Mouse (Mus musculus) hindbrain, embryonic 12.5 days (tissue): ENCODE measurements around the gene Spink2. TPM values are rescaled to one million over a fixed set of nuclear protein-coding genes. Genes with fewer than 3 reads are reported as not detected.

Source experiments
- ATAC-seq: fragments of 200-750 bp; cut with Nextera tagmentation; 2 replicates; pipeline ENCODE4 v1.8.0; 2017; ENCODE audit warnings: moderate TSS enrichment; ENCODE audit not compliant: low FRiP score
- H3K27ac ChIP-seq: fragments of 300-500 bp; sonication (generic); 2 replicates; pipeline ENCODE4 v1.5.1; 2016; ENCODE audit warnings: mild to moderate bottlenecking
- H3K27me3 ChIP-seq: fragments of 300-500 bp; sonication (generic); 2 replicates; pipeline ENCODE4 v1.6.1; 2016; ENCODE audit warnings: mild to moderate bottlenecking
- H3K36me3 ChIP-seq: fragments of 300-500 bp; sonication (generic); 2 replicates; pipeline ENCODE4 v1.6.1; 2016; ENCODE audit warnings: mild to moderate bottlenecking
- H3K4me1 ChIP-seq: fragments of 300-500 bp; sonication (generic); 2 replicates; pipeline ENCODE4 v1.6.1; 2016
- H3K4me2 ChIP-seq: fragments of 300-500 bp; sonication (generic); replicated peaks from 2 replicates; pipeline ENCODE4 v1.6.1; 2016; ENCODE audit warnings: mild to moderate bottlenecking
- H3K4me3 ChIP-seq: fragments of 300-500 bp; sonication (generic); 2 replicates; pipeline ENCODE4 v1.5.1; 2016; ENCODE audit warnings: mild to moderate bottlenecking
- H3K9ac ChIP-seq: fragments of 300-500 bp; sonication (generic); 2 replicates; pipeline ENCODE4 v1.6.1; 2016; ENCODE audit warnings: mild to moderate bottlenecking, moderate library complexity
- H3K9me3 ChIP-seq: fragments of 300-500 bp; sonication (generic); replicated peaks from 2 replicates; pipeline ENCODE4 v1.6.1; 2016; ENCODE audit warnings: mild to moderate bottlenecking
- WGBS: fragments of 180-500 bp; shearing (Covaris S2); methylation state at CpG from one replicate; pipeline ENCODE4 v1.1.7; 2016; 5-methylcytosine and 5-hydroxymethylcytosine counted together
- polyA plus RNA-seq: library from polyadenylated mRNA; unstranded; fragments of >200 nt; fragmentation: Nextera tagmentation; extraction: Ambion mirVana; gene quantifications from 2 replicates; pipeline ENCODE4 v1.2.1, GENCODE M21; 2016

The Spink2 gene
- 1.5 TPM in 2 replicates for polyA plus RNA-seq

DNA sequence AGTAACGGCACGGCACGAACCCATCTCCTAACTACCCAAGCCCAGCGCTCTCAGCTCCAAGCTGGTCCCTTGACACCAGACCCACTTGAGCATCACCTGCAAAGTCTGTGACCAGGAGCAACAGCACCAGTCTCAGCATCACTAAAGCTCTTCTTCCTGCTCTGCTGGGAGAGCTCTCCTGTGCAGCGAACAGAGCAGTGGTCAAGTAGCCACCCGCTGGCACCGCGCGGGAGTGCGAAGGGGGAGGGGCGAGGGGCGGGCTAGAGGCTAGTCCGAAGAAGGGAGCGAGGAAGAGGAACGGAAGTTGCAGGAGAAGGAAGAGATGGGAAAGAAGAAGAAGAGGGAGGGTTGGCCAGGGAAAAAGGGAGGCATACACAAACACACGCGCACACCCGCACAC lies at the start of gene Spink2:
Gene Spink2, minus strand, starts transcription at position 236 of the 400 bp plus-strand sequence.
- Histone ChIP-seq H3K36me3 (no peaks in the 10 kb centered on the region), H3K9me3 (no peaks in the 10 kb centered on the region), H3K27me3 (peaks cover 4% of the 10 kb centered on the region; the same call in 1 of the 2 replicates), H3K4me3 (peak within 1 kb of the TSS; percentile 29), H3K4me1 (peaks cover 6% of the 10 kb centered on the region), H3K4me2 (peak within 1 kb of the TSS; percentile 66), H3K27ac (no peak within 1 kb of the TSS), H3K9ac (peak within 1 kb of the TSS; percentile 35; the same call in 1 of the 2 replicates)
- ATAC-seq = peak; percentile 60; the same call in 1 of the 2 replicates
- WGBS = 5% methylated on average over 17 of the region's 18 CpGs

DNA sequence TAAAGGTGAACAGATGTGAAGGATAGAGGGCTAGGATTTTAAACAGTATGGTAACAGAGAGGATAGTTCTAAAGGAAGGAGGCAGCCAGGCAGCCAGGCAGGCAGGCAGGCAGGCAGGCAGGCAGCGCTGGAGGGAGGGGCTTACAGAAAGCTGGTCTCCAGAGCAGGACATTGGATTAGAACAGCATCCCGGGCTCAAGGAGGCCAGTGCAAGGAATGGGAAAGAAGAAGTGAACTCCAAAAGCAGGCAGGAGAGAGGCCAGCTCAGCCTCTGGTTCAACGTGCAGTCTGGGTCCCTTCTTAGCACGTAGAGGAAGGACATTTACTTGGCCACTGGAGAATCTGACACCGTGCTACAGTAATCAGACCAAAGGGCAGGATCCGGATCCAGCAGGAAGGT lies 48.9 kb upstream of the Spink2 start:
- H3K27ac ChIP-seq = no peak overlapping the region
- no peaks in the 10 kb centered on the region for H3K9me3 ChIP-seq
- no peaks in the 10 kb centered on the region for H3K4me1 ChIP-seq
- H3K4me2 ChIP-seq = no peak overlapping the region
- H3K9ac ChIP-seq = no peak overlapping the region
- H3K36me3 ChIP-seq = no peaks in the 10 kb centered on the region
- ATAC-seq = no peak
- no peak overlapping the region for H3K4me3 ChIP-seq
- H3K27me3 ChIP-seq = peaks cover 7% of the 10 kb centered on the region
- WGBS = 60% methylated on average over 6 of the region's 6 CpGs

DNA sequence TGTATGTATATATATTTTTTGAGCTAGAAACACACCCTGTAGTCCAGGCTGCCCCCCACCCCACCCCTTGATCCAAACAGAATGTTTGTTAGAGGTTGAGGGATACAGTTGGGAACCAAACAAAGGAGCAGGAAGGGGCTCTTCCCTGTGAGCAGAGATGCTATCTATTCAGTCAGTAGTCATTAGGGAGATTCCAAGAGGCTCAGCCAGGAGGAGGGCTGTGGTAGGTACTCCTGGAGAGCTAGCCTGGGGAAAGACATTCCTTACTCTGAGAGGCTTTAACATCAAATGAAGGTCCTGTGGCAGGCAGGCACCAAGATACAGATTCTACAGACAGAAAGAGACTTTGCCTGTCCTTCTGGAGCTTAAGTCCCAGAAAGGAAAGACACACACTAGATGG lies 48.0 kb upstream of the Spink2 start:
- H3K27ac ChIP-seq = no peak overlapping the region
- no peak for ATAC-seq
- H3K27me3 ChIP-seq = peaks cover 3% of the 10 kb centered on the region
- no peak overlapping the region for H3K4me2 ChIP-seq
- H3K4me1 ChIP-seq = no peaks in the 10 kb centered on the region
- no peaks in the 10 kb centered on the region for H3K9me3 ChIP-seq
- no peak overlapping the region for H3K9ac ChIP-seq
- H3K4me3 ChIP-seq = no peak overlapping the region
- no peaks in the 10 kb centered on the region for H3K36me3 ChIP-seq

DNA sequence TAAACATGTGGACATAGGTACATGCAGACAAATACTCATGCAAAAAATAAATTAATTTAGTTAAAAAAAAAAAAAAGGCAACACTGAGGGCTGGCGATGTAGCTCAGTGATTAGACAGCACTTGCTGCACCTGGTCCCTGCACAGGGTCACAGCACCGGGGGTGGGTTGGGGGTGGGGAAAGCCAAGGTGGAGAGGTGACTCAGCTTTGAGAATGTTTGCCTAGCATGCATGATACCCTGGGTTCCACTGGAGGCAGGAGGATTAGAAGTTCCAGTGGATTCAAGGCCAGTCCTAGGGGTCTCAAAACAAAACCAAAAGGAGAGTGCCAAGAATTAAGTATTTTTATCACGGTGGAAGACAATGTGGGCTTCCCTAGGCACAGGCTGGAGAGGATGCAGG lies 46.3 kb upstream of the Spink2 start:
- 77% methylated on average over 3 of the region's 3 CpGs for WGBS
- ATAC-seq = no peak

DNA sequence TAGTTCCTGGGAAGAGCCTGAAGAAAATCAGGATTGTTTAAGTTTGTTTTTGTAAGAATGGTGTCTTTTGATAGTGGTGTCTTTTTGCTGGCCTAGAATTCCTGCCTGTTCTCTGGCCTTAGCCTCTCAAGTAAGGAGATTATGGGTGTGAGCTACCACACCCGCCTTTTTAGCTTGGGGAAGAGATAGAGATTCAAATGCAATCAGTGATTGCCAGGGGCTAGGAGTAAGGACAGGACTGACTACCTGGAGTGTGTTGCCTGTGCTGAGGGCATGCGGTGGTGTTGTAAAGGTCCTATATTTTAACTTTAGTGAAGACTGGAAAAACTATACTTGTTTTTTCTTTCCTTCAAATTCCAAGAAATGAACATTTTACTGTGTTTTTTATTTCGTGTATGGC lies 43.1 kb upstream of the Spink2 start:
- H3K4me3 ChIP-seq = no peak overlapping the region
- no peaks in the 10 kb centered on the region for H3K36me3 ChIP-seq
- no peak overlapping the region for H3K9ac ChIP-seq
- no peaks in the 10 kb centered on the region for H3K27me3 ChIP-seq
- H3K4me2 ChIP-seq = no peak overlapping the region
- H3K9me3 ChIP-seq = no peaks in the 10 kb centered on the region
- 69% methylated on average over 3 of the region's 3 CpGs for WGBS
- no peaks in the 10 kb centered on the region for H3K4me1 ChIP-seq
- H3K27ac ChIP-seq = no peak overlapping the region
- ATAC-seq = no peak

More for the DNA sequence above, 46.3 kb upstream of the Spink2 start:
- Histone ChIP-seq H3K9ac (no peak overlapping the region), H3K4me2 (no peak overlapping the region), H3K27ac (no peak overlapping the region), H3K4me1 (no peaks in the 10 kb centered on the region), H3K9me3 (no peaks in the 10 kb centered on the region), H3K27me3 (no peaks in the 10 kb centered on the region), H3K36me3 (no peaks in the 10 kb centered on the region), H3K4me3 (no peak overlapping the region)

DNA sequence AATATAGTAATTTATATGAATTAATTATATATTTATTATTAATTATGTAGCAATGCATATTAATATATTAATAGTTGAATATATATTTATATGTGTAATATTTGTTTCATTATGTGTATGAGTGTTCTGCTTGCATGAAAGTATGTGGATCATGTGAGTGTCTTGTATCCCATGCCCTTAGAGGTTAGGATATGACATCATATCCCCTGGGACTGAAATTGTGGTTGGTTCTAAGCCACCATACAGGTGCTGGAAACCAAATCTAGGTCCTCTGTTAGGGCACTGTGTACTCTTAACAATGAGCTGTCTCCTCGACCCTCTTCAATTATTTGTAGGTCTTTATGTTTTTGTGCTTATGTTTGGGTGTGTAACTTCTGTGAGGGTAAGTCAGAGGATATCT lies 41.9 kb upstream of the Spink2 start:
- WGBS = 75% methylated on average over 1 of the region's 1 CpGs
- Histone ChIP-seq H3K27me3 (no peaks in the 10 kb centered on the region), H3K4me2 (no peak overlapping the region), H3K4me3 (no peak overlapping the region), H3K36me3 (no peaks in the 10 kb centered on the region), H3K4me1 (no peaks in the 10 kb centered on the region), H3K9ac (no peak overlapping the region), H3K9me3 (no peaks in the 10 kb centered on the region), H3K27ac (no peak overlapping the region)
- no peak for ATAC-seq

DNA sequence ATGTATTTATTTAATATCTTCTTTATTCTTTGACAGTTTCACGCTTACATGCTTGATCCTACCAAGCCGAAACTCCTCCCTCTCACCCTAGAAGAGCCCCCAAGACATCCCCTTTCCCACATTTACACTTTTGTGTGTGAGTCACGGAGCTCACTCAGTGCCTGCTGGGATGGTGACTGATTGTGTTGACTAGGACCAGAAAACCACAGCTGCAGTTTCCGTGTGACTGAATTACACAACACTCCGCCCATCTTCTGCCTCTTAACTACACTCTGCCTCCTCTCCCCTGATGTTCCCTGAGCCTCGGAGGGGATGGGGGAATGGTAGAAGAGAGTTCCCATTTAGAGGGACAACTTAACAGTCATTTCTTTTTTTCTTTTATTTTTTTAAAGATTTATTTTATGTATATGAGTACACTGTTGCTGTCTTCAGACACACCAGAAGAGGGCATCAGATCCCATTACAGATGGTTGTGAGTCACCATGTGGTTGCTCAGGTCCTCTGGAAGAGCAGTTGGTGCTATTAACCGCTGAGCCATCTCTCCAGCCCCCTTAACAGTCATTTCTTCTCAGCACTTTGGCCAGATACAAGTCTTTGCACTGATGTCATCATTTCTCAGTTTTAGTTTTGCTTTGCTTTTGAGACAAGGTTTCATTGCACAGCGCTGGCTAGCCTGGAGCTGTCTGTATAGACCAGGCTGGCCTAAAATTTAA lies 41.0 kb upstream of the Spink2 start:
- no peak overlapping the region for H3K4me3 ChIP-seq
- no peaks in the 10 kb centered on the region for H3K9me3 ChIP-seq
- H3K9ac ChIP-seq = no peak overlapping the region
- H3K27me3 ChIP-seq = no peaks in the 10 kb centered on the region
- H3K27ac ChIP-seq = no peak overlapping the region
- 64% methylated on average over 8 of the region's 8 CpGs for WGBS
- ATAC-seq = no peak
- H3K4me1 ChIP-seq = no peaks in the 10 kb centered on the region
- H3K36me3 ChIP-seq = no peaks in the 10 kb centered on the region
- no peak overlapping the region for H3K4me2 ChIP-seq

DNA sequence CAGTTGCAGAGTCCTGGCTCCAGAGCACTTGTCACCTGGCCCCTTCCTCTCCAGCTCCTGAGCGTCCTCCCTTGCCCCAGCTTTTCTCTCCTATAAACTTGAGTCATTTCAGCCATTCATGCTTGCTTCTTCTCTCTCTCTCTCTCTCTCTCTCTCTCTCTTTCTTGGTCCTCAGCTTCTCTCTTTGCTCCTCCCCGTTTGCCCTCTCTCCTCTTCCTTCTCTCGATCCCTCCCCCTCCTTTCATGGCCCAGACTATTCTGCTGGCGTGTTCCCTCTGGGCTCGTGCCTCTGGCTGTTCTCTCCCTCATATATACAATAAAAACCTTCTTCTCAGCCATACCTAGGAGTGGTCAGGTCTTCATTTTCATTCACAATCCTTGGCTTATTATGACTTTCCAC lies 40.4 kb upstream of the Spink2 start:
- WGBS = 40% methylated on average over 5 of the region's 5 CpGs
- no peak for ATAC-seq
- Histone ChIP-seq H3K9ac (no peak overlapping the region), H3K27me3 (no peaks in the 10 kb centered on the region), H3K4me2 (no peak overlapping the region), H3K36me3 (no peaks in the 10 kb centered on the region), H3K4me1 (no peaks in the 10 kb centered on the region), H3K4me3 (no peak overlapping the region), H3K9me3 (no peaks in the 10 kb centered on the region), H3K27ac (no peak overlapping the region)

DNA sequence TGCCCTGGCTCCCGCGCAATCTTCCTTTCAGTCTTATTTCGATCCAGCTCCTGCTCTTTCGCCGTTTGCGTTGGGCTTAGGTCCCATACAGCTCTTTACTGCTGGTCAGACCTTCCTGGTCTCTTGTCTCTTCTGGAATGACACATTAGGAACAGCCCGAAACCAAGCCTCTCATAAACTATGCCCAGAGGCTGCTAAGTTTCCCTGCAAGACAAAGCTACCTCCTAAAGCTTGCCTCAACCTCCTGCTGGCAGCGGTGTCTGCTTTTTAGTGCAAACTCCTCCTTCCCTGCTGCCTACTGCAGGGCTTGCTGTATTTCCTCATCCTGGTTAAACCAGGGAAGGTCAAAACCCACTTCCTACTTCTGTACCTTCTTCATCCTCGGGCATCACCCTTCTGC lies 38.8 kb upstream of the Spink2 start:
- no peak overlapping the region for H3K4me3 ChIP-seq
- WGBS = 75% methylated on average over 9 of the region's 9 CpGs
- no peaks in the 10 kb centered on the region for H3K9me3 ChIP-seq
- ATAC-seq = no peak
- H3K4me1 ChIP-seq = peaks cover 9% of the 10 kb centered on the region
- H3K27me3 ChIP-seq = no peaks in the 10 kb centered on the region
- no peak overlapping the region for H3K27ac ChIP-seq
- no peaks in the 10 kb centered on the region for H3K36me3 ChIP-seq
- no peak overlapping the region for H3K9ac ChIP-seq
- H3K4me2 ChIP-seq = no peak overlapping the region

DNA sequence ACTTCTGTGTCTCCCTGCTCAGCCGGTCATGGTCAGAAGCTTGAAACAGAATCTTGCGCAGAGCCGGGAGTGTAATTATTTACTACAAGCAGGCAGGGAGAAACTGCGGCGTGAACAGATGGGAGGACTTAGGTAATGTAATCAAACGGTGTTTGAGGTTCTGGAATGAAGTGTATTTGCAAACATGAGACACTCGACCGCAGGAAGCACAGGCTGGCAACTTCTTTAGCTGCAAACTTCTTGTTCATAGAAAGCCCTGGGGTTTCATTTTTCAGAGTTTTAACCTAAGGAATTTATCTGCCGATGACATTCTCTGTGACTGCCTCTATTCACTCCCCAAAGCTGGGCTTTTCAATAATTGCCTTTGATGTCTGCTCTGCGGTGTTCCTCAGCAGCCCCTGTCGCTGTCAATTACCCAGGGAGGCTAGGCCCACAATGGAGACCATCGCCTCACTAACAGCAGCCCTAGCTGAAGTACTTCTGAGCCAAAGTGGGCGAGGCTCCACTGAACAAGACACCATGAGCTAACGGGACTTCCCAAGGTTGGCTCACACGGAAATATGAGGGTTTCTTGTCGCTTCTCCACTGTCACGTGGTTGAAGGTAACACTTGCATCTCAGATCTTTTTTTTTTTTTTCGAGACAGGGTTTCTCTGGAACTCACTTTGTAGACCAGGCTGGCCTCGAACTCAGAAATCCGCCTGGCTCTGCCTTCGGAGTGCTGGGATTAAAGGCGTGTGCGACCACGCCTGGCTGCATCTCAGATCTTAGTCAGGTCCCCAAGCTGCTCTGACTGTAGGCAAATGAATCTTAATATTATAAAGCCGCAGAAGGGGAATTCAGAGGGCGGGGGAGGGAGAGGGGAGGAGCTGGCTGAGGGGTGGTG lies 34.8 kb upstream of the Spink2 start:
- no peaks in the 10 kb centered on the region for H3K9me3 ChIP-seq
- H3K4me2 ChIP-seq = peak overlapping the region; percentile 36
- peak overlapping the region; percentile 10 for H3K4me3 ChIP-seq
- peak; percentile 64 for ATAC-seq
- H3K36me3 ChIP-seq = no peaks in the 10 kb centered on the region
- peaks cover 9% of the 10 kb centered on the region for H3K4me1 ChIP-seq
- WGBS = 31% methylated on average over 26 of the region's 26 CpGs
- H3K27ac ChIP-seq = 0 out of 2 replicates have a peak overlapping the region, but pooled peaks have one; percentile 17
- peak overlapping the region; percentile 19; the same call in 1 of the 2 replicates for H3K9ac ChIP-seq
- no peaks in the 10 kb centered on the region for H3K27me3 ChIP-seq

DNA sequence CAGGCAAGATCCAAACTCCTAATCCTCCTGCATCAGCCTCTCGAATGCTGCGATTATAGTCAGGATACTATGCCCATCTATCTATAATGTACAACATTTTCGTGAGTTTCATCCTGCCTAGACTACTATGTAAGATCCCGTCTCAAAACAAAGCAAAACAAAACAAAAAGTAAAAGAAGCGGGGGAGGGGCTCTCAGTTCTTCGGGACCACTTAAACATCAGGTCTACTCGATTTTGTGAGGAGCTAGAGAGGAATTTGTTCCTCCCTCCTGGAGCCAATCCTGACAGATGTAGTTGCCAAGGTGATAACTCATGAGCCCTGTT lies 34.2 kb upstream of the Spink2 start:
- 40% methylated on average over 7 of the region's 7 CpGs for WGBS
- Histone ChIP-seq H3K4me3 (peak overlapping the region; percentile 10), H3K4me2 (peak overlapping the region; percentile 36), H3K36me3 (no peaks in the 10 kb centered on the region), H3K9ac (peak overlapping the region; percentile 19; the same call in 1 of the 2 replicates), H3K4me1 (peaks cover 9% of the 10 kb centered on the region), H3K27me3 (no peaks in the 10 kb centered on the region), H3K9me3 (no peaks in the 10 kb centered on the region), H3K27ac (no peak overlapping the region)
- ATAC-seq = no peak; the same call in 1 of the 2 replicates

DNA sequence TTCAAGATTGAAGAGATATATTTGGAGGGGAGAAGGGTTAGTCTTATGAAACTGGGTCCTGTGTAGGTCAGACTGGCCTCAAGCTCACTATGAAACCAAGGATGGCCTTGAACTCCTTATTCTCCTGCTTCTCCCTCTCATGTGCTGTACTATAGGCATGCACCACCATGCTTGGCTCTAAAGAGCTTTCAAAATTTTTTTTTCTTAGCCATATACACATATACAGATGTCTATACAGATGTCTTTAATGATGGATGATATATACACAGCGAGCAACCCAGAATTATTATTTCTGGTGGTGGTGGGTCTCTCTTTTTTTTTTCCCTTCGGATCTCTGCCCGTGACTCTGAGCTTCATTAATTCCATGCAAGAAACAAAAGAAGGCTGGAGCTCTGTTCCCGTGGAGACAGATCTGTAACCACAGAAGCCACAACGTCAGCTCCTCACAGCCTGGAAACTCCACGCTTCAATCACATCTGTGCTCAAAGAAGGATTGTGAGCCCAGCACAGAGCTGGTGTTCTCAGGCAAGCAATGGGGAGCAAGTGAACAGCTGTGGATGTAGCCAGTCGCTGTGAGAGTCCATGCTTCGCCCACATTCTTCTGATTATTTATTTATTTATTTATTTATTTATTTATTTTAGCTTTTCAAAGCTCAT lies 33.2 kb upstream of the Spink2 start:
- Histone ChIP-seq H3K27me3 (no peaks in the 10 kb centered on the region), H3K9me3 (no peaks in the 10 kb centered on the region), H3K27ac (no peak overlapping the region), H3K4me2 (no peak overlapping the region), H3K36me3 (no peaks in the 10 kb centered on the region), H3K9ac (no peak overlapping the region), H3K4me1 (peaks cover 9% of the 10 kb centered on the region), H3K4me3 (no peak overlapping the region)
- WGBS = 26% methylated on average over 8 of the region's 8 CpGs
- ATAC-seq = peak; percentile 30; the same call in 1 of the 2 replicates
